Mouse (Mus musculus) C2C12 (cell line): ENCODE data around the gene Batf3. TPM values are rescaled to one million over a fixed set of nuclear protein-coding genes. Genes with fewer than 3 reads are reported as not detected.

ENCODE experiments used
- H3K27me3 ChIP-seq: one replicate; pipeline ENCODE4 v1.6.1; 2011; ENCODE audit not compliant: control insufficient read depth, insufficient read depth, insufficient read length
- H3K36me3 ChIP-seq: one replicate; pipeline ENCODE4 v1.6.1; 2011; ENCODE audit not compliant: control insufficient read depth, insufficient read depth
- H3K4me3 ChIP-seq: one replicate; pipeline ENCODE4 v1.5.1; 2011; ENCODE audit warnings: mild to moderate bottlenecking, control low read depth; ENCODE audit not compliant: poor library complexity, insufficient read depth, severe bottlenecking
- H3K79me2 ChIP-seq: one replicate; pipeline ENCODE4 v1.6.1; 2011; ENCODE audit not compliant: control insufficient read depth, insufficient read depth
- H3K79me3 ChIP-seq: one replicate; pipeline ENCODE4 v1.6.1; 2011; ENCODE audit warnings: low read depth, control low read depth
- H3ac ChIP-seq: one replicate; pipeline ENCODE3; 2011; ENCODE audit warnings: low read depth; ENCODE audit not compliant: control insufficient read depth, insufficient read length
- CEBPB ChIP-seq: IDR thresholded peaks from one replicate; pipeline ENCODE4 v1.6.1; 2011; ENCODE audit warnings: low read depth, mild to moderate bottlenecking, control low read depth, moderate library complexity
- CTCF ChIP-seq: IDR thresholded peaks from one replicate; pipeline ENCODE4 v1.5.1; 2011; ENCODE audit not compliant: control insufficient read depth, insufficient read depth, insufficient read length
- FOSL1 ChIP-seq: IDR thresholded peaks from one replicate; pipeline ENCODE4 v1.8.0; 2011; ENCODE audit warnings: mild to moderate bottlenecking, low read length; ENCODE audit not compliant: poor library complexity, insufficient read depth, severe bottlenecking
- MAX ChIP-seq: IDR thresholded peaks from one replicate; pipeline ENCODE4 v1.6.1; 2011; ENCODE audit warnings: mild to moderate bottlenecking, control low read depth
- MYOD1 ChIP-seq: IDR thresholded peaks from one replicate; pipeline ENCODE4 v1.6.1; 2011; ENCODE audit warnings: low read depth; ENCODE audit not compliant: control insufficient read depth, insufficient read length
- MYOG ChIP-seq: IDR thresholded peaks from one replicate; pipeline ENCODE4 v1.6.1; 2011; ENCODE audit not compliant: control insufficient read depth, insufficient read length; ENCODE audit errors: extremely low read depth
- USF1 ChIP-seq: IDR thresholded peaks from one replicate; pipeline ENCODE4 v1.6.1; 2011; ENCODE audit warnings: low read depth, mild to moderate bottlenecking, control low read depth, moderate library complexity
- polyA plus RNA-seq: library from polyadenylated mRNA; unstranded; fragments of >200 nt; fragmentation: generic; extraction: Trizol; gene quantifications from one replicate; pipeline ENCODE4 v1.2.1, GENCODE M21; 2012; ENCODE audit warnings: missing spikeins

Gene Batf3
- polyA plus RNA-seq, 1 experiment: 0.78 TPM

- Histone ChIP-seq H3K36me3 (peaks cover 87% of the 10 kb centered on the region), H3K27me3 (no peaks in the 10 kb centered on the region)
- no peak for TF ChIP-seq CEBPB
- no peak for TF ChIP-seq MYOD1
- no peak for TF ChIP-seq MAX
- TF ChIP-seq USF1: no peak
- no peak for TF ChIP-seq CTCF
- TF ChIP-seq MYOG: no peak
- TF ChIP-seq FOSL1: no peak
These were observed 27.4 kb upstream of the Batf3 start for GRCm38 (mm10) chr1:191070259-191070658.

GRCm38 (mm10) chr1:191071613-191072012, 26.0 kb upstream of the Batf3 start:
- Histone ChIP-seq H3K36me3 (peaks cover 89% of the 10 kb centered on the region), H3K27me3 (no peaks in the 10 kb centered on the region), H3ac (no peak overlapping the region), H3K79me2 (peaks cover 35% of the 10 kb centered on the region), H3K79me3 (peaks cover 19% of the 10 kb centered on the region), H3K4me3 (no peak overlapping the region)
- TF ChIP-seq CTCF (no peak), CEBPB (no peak), MYOG (no peak), MAX (no peak), USF1 (no peak), MYOD1 (no peak), FOSL1 (no peak)

More at GRCm38 (mm10) chr1:191070259-191070658, 27.4 kb upstream of the Batf3 start:
- Histone ChIP-seq H3ac (no peak overlapping the region), H3K4me3 (no peak overlapping the region), H3K79me2 (peaks cover 49% of the 10 kb centered on the region), H3K79me3 (peaks cover 26% of the 10 kb centered on the region)

- peaks cover 35% of the 10 kb centered on the region for H3K79me2 ChIP-seq
- H3K79me3 ChIP-seq: peaks cover 14% of the 10 kb centered on the region
- H3K4me3 ChIP-seq: no peak overlapping the region
- TF ChIP-seq MAX (no peak), CTCF (no peak), MYOG (no peak), CEBPB (no peak), FOSL1 (no peak), USF1 (no peak), MYOD1 (no peak)
- H3K36me3 ChIP-seq: peaks cover 92% of the 10 kb centered on the region
- H3K27me3 ChIP-seq: no peaks in the 10 kb centered on the region
- no peak overlapping the region for H3ac ChIP-seq
These were observed 25.2 kb upstream of the Batf3 start for GRCm38 (mm10) chr1:191072329-191072913.

- H3K79me2 ChIP-seq: peaks cover 37% of the 10 kb centered on the region
- H3K27me3 ChIP-seq: no peaks in the 10 kb centered on the region
- peaks cover 11% of the 10 kb centered on the region for H3K79me3 ChIP-seq
- H3K4me3 ChIP-seq: no peak overlapping the region
- H3ac ChIP-seq: no peak overlapping the region
- peaks cover 94% of the 10 kb centered on the region for H3K36me3 ChIP-seq
- TF ChIP-seq USF1 (no peak), CEBPB (no peak), CTCF (no peak), MYOG (no peak), MAX (no peak), FOSL1 (no peak), MYOD1 (no peak)
These were observed 24.6 kb upstream of the Batf3 start for GRCm38 (mm10) chr1:191073001-191073400.

GRCm38 (mm10) chr1:191073486-191073885, 24.2 kb upstream of the Batf3 start:
- Histone ChIP-seq H3K4me3 (no peak overlapping the region), H3ac (no peak overlapping the region), H3K79me3 (peaks cover 7% of the 10 kb centered on the region), H3K36me3 (peaks cover 94% of the 10 kb centered on the region), H3K79me2 (peaks cover 34% of the 10 kb centered on the region), H3K27me3 (no peaks in the 10 kb centered on the region)
- no peak for TF ChIP-seq USF1
- no peak for TF ChIP-seq MYOG
- TF ChIP-seq CTCF: no peak
- no peak for TF ChIP-seq MAX
- no peak for TF ChIP-seq CEBPB
- TF ChIP-seq MYOD1: no peak
- TF ChIP-seq FOSL1: no peak
